Mouse (Mus musculus): ENCODE data around the gene Slc38a8.
A peak's percentile ranks its signal among the peaks of the same experiment; 100 is the strongest.

Slc38a8 gene

DNA sequence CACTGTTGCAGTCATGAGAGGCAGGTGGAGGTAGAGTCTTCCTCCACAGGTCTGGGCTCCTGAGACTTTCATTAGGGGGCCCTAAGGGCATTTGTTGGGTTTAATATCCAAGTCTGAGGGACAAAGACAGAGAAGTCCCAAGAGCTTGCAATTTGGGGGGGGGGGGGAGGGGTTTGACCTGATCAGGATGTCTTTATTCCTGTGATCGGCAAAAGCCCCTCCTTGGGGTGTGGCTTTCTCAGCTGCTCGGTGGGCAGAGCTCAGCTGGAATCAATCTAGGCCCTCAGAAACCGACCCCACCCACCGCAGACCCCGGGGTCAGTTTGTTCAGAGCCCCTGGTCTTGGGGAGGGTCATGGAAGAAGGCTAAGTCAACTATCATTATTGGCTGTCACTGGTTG is at the start of gene Slc38a8:
TSS of gene Slc38a8 (minus strand) at position 101 of the 400 bp plus-strand sequence.
- no peak for DNase-seq (ENCODE audit: low read depth in 1 of 2, low spot score in 2 of 2)

GRCm38 (mm10) chr8:119548560-119549113 is 47.1 kb upstream of the Slc38a8 start:
- DNase-seq (ENCODE audit: low read depth in 1 of 2, low spot score in 2 of 2): no peak

DNA sequence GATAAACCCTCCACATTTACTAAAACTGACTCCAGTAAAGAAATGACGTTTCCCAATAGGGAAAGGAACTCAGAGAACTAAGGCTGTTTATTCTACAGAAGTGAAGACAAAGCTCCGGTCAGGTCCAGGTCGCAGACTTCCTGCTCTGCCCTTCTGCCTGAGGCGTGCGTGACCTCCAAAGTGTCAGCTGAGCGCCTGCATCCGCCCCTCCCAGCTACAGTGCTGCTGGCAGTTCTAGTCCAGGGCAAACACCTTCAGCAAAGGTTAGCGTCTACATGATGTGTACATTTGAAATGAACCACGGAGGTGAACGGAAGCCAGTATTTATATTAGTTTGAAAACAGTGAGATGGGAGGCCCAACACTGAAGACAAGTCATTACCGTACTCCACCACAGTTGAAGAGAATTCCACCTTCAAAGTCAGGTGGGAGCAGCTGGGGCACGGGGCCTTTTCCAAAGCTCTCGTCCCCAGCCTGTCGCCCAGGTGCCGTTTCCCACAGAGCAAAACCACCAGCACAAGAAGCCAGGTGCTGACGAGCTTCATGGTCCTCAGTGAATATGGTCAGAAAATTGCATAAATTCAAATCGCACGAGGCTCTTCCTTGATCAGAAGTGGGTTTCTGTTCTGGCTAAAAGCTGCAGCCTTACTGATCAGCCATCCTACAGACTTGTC is 45.7 kb upstream of the Slc38a8 start:
- DNase-seq (ENCODE audit: low read depth in 1 of 2, low spot score in 2 of 2): no peak

- no peak for DNase-seq (ENCODE audit: low read depth in 1 of 2, low spot score in 2 of 2)
Measured at GRCm38 (mm10) chr8:119545791-119546190, 44.3 kb upstream of the Slc38a8 start.

DNA sequence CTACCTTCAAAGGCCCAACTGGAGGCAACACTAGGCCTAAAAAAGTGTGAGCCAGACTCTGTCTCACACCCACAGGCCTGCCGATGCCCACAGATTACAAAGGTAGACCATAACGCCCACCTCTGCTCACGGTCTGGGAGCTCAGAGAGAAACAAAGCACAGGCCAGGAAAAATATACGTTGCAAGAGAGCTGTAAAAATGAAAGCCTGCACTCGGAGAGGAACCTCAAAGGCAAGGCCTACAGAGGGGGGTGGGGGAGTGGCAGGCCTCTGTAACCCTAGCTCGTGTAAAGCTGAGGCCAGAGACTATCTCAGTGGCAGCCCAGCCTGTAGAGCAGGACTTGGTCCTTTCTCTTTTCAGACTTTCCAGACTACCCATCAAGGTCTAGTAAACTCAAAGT is 43.7 kb upstream of the Slc38a8 start:
- DNase-seq (ENCODE audit: low read depth in 1 of 2, low spot score in 2 of 2): no peak

GRCm38 (mm10) chr8:119544606-119545005 is 43.1 kb upstream of the Slc38a8 start:
- no peak for DNase-seq (ENCODE audit: low read depth in 1 of 2, low spot score in 2 of 2)

DNA sequence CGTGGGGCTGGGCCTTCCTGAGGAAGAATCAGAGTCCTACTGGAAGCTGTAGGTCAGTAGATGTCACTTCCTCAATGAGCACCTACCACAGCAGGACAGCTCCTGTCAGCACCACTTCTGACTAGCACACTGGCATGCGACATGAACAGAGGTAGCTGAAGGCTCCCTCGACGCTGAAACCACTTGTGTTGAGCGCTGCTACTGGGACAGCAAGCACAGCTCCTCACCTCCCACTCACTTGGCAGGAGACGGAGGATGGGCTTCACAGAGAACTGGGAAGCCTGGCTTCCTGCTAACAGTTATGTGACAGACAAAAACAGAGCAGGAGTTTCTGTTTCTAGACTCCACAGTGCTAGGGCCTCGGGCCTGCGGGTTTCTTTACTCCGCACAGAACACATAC is 30.5 kb upstream of the Slc38a8 start:
- DNase-seq (ENCODE audit: low read depth in 1 of 2, low spot score in 2 of 2): no peak

DNA sequence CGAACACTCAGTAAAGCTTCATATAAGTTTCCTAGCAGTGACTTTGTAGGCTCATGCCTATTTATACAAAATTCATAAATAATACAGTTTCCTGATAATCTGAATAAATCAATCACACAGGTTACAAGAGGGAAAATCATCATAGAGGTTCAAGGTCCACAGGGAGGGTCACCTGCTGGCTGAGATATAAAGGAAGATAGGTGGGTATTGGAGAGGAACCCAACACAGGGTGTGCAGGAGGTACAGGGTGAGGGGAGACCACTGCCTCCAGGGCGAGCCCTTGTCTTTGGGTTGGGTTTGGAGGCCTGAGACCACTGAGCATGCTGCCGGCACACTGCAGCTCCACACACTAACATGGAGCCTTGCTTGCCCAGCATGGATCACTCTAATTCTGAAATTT is 29.9 kb upstream of the Slc38a8 start:
- DNase-seq (ENCODE audit: low read depth in 1 of 2, low spot score in 2 of 2): no peak

- no peak for DNase-seq (ENCODE audit: low read depth in 1 of 2, low spot score in 2 of 2)
Measured at GRCm38 (mm10) chr8:119530937-119531336, 29.4 kb upstream of the Slc38a8 start.

DNA sequence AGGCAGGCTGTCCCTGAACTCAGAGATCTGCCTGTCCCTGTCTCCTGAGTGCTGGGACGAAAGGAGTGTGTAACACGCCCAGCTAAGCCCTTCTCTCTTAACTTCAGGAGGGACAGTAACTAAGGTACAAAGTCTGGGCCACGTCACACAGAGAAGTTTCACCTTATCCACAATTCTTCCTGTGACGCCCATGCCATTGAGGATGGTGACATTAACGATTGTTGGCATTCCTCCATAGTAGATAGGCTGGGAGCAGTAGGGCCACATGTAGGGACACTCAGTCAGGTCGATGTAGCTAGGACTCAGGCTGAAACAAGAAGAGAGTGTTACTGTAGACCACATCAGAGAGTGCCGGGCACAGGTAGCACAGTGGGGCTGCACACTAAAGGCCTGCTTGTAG is 27.3 kb upstream of the Slc38a8 start:
- no peak for DNase-seq (ENCODE audit: low read depth in 1 of 2, low spot score in 2 of 2)

GRCm38 (mm10) chr8:119520102-119520501 is 18.6 kb upstream of the Slc38a8 start:
- no peak for DNase-seq (ENCODE audit: low read depth in 1 of 2, low spot score in 2 of 2)

GRCm38 (mm10) chr8:119516674-119517073 is 15.2 kb upstream of the Slc38a8 start:
- DNase-seq (ENCODE audit: low read depth in 1 of 2, low spot score in 2 of 2): no peak

- DNase-seq (ENCODE audit: low read depth in 1 of 2, low spot score in 2 of 2): no peak
Measured at GRCm38 (mm10) chr8:119515767-119516166, 14.3 kb upstream of the Slc38a8 start.

DNA sequence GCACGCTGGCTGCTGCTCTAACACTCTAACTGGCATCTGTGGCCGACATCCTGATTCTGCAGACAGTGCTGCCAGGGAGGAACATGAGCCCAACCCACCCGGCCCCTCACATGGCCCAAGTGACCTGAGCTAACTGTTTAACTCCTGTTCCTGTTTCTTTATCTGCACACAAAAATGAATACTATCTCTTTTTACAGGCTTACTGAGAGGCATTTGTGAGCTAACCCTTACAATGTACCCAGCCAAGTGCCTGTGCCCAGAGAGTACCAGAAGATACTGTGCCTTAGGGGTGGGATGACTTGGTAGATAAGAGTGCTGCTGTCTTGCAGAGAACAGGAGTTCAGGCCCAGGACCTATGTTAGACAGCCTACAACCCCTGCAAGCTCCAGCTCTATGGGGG is 13.4 kb upstream of the Slc38a8 start:
- no peak for DNase-seq (ENCODE audit: low read depth in 1 of 2, low spot score in 2 of 2)

- DNase-seq (ENCODE audit: low read depth in 1 of 2, low spot score in 2 of 2): no peak
Measured at GRCm38 (mm10) chr8:119513405-119513804, 11.9 kb upstream of the Slc38a8 start.

DNA sequence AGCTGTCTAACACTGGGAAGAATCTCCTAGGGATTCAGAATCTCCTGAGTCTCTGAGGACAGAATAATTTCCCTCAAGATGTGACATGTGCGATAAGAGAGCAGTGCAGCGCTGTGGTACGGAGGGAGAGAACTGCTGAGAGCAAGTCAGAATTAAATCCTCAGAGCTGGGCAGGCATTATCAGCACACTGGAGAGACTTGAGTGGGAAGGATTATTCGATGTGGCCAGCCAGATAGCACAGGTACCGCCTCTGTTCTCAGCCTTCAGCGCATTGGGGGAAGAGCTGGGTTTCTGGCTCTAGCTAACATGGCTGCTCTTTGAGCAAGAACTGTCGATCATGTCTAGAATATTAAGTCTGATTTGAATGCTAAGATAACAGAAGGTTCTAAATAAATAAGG is 10.2 kb upstream of the Slc38a8 start:
- no peak for DNase-seq (ENCODE audit: low read depth in 1 of 2, low spot score in 2 of 2)

DNA sequence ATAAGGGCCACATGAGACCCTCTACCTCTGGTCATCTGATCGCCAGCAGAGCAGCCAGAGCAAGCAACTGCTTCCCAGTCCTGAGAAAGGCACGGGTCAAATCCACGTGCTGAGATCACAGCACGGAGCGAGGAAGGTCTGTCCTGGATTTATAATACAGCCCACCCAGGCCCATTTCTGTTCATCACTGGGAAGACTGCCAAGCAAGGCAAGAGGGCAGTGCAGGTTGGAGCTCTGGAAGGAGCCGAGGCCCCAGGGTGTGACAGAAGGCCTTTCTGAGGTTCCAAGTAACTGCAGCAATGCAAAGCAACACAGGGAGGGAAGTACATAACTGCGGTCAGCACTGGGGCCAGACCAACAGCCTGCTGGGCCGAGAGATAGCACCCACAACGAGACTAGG is 9.0 kb upstream of the Slc38a8 start:
- DNase-seq (ENCODE audit: low read depth in 1 of 2, low spot score in 2 of 2): no peak

DNA sequence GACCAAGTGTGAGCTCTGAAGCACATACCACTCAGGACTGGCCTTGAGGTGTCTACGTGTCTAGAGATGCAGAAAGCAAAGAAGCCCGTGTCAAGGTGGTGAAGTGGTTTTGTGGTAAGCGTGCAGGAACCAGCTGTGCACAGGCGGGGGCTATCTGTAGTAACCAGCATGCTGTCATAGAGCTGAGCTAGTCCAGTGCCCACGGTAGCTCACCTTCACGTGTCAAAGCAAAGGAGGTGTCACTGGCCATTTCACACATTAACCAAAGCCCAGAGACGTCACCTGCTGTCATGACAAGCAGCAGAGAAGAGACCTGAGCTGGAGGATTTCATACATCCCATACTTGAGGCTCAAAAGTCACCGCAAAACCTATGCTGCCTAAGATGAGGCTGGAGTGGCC is 4.6 kb upstream of the Slc38a8 start:
- no peak for DNase-seq (ENCODE audit: low read depth in 1 of 2, low spot score in 2 of 2)

GRCm38 (mm10) chr8:119505488-119505887 is 4.0 kb upstream of the Slc38a8 start:
- DNase-seq (ENCODE audit: low read depth in 1 of 2, low spot score in 2 of 2): no peak

- no peak for DNase-seq (ENCODE audit: low read depth in 1 of 2, low spot score in 2 of 2)
Measured at GRCm38 (mm10) chr8:119503191-119503767, 1.8 kb upstream of the Slc38a8 start.

DNA sequence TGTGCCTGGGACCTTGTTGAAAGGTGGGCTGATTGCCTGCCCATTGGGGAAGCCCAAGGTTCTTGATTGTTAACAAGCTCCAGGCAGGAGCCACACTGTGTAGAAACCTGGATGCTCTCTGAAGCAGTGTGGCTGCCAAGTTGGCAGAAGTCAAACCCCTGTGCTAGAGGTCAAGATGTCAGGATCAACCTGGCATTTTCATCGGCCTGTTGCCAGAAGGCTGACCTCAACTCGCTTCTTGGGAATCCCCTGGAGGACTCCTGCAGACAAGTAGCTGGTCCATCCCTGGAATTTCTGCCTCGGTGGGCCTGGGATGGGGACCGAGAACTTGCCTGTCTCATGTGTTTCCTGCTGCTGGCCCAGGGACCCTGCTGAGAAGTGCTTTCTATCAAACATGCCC is 613 bp upstream of the Slc38a8 start:
- DNase-seq (ENCODE audit: low read depth in 1 of 2, low spot score in 2 of 2): no peak

DNA sequence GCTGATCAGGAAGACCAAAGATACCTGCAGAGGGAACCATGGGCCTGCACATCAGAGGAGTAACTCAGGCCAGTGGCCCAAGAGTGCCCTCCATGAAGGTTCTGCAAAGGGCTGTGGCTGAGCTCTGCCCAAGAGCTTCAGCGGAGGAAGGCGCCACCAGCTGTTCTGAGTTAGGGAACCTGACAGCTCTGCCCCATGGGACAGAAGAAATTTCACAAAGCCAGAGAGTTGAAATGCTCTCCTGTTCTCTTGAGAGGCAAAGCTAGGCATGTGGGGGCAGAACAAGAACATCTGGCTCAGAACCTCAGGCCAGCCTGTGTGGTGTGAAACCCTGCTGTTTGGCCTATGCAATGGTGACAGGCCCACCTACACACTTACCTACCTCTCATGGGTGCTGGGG is 1.7 kb downstream of the Slc38a8 start:
- no peak for DNase-seq (ENCODE audit: low read depth in 1 of 2, low spot score in 2 of 2)

- DNase-seq (ENCODE audit: low read depth in 1 of 2, low spot score in 2 of 2): peak in 1 of 2 experiments; percentile 32
Measured at GRCm38 (mm10) chr8:119496848-119497247, 4.7 kb downstream of the Slc38a8 start.
